Mouse (Mus musculus): ENCODE measurements at regions not wholly inside any gene's neighbourhood (a gene's known extent, or its start where the extent isn't known, plus 50 kb on each side); places are given as distances from the start of the nearest gene placed in this dataset.

- TF ChIP-seq POLR2A (IDR thresholded peaks at IDR 0.05; ENCODE audit: low read depth, low read length) (no peak), CTCF (IDR thresholded peaks at IDR 0.05; ENCODE audit: borderline replicate concordance, insufficient read depth, low read length) (no peak)
Measured at GRCm38 (mm10) chr11:113143839-113144627, 362.0 kb downstream of the Sox9 start.

Data from embryonic fibroblast, embryonic 13.5 days (primary cell).